Mouse (Mus musculus) stomach, postnatal 0 days (tissue): ENCODE data around the gene Rap1gap2. TPM values are rescaled to one million over a fixed set of nuclear protein-coding genes. Genes with fewer than 3 reads are reported as not detected.
A peak's percentile ranks its signal among the peaks of the same experiment; 100 is the strongest.

ENCODE experiments used
- ATAC-seq: fragments of 200-750 bp; cut with Nextera tagmentation; 2 replicates; pipeline ENCODE4 v1.8.0; 2017; ENCODE audit not compliant: low FRiP score, low TSS enrichment
- DNase-seq: peaks from one replicate; pipeline ENCODE4 v3.0.0-alpha.2; 2016; ENCODE audit warnings: low spot score
- H3K27ac ChIP-seq: fragments of 300-500 bp; sonication (generic); replicated peaks from 2 replicates; pipeline ENCODE4 v1.5.1; 2014; ENCODE audit warnings: mild to moderate bottlenecking, control low read depth
- H3K27me3 ChIP-seq: fragments of 300-500 bp; sonication (generic); 2 replicates; pipeline ENCODE4 v1.6.1; 2014; ENCODE audit warnings: low read length; ENCODE audit not compliant: control insufficient read depth, insufficient read depth
- H3K36me3 ChIP-seq: fragments of 300-500 bp; sonication (generic); 2 replicates; pipeline ENCODE4 v1.6.1; 2014; ENCODE audit warnings: low read length, mixed read lengths; ENCODE audit not compliant: control insufficient read depth, insufficient read depth
- H3K4me1 ChIP-seq: fragments of 300-500 bp; sonication (generic); replicated peaks from 2 replicates; pipeline ENCODE4 v1.6.1; 2014; ENCODE audit warnings: antibody characterized with exemption; ENCODE audit not compliant: control insufficient read depth, insufficient read depth
- H3K4me2 ChIP-seq: fragments of 300-500 bp; sonication (generic); replicated peaks from 2 replicates; pipeline ENCODE4 v1.6.1; 2014; ENCODE audit warnings: low read depth, mild to moderate bottlenecking, control low read depth, moderate library complexity
- H3K4me3 ChIP-seq: fragments of 300-500 bp; sonication (generic); 2 replicates; pipeline ENCODE4 v1.5.1; 2014; ENCODE audit warnings: low read depth, low read length, control low read depth
- H3K9ac ChIP-seq: fragments of 300-500 bp; sonication (generic); 2 replicates; pipeline ENCODE4 v1.6.1; 2014; ENCODE audit warnings: mild to moderate bottlenecking, low read length, control low read depth, mixed read lengths
- H3K9me3 ChIP-seq: fragments of 300-500 bp; sonication (generic); 2 replicates; pipeline ENCODE4 v1.6.1; 2016; ENCODE audit warnings: low read length; ENCODE audit not compliant: control insufficient read depth
- CTCF ChIP-seq: IDR thresholded peaks from 2 replicates; pipeline ENCODE4 v1.5.1; 2016; ENCODE audit warnings: antibody characterized with exemption, low read depth, mild to moderate bottlenecking, moderate library complexity
- EP300 ChIP-seq: optimal IDR thresholded peaks from 2 replicates; pipeline ENCODE3; 2016; ENCODE audit warnings: antibody characterized with exemption
- WGBS: fragments of 180-500 bp; shearing (Covaris S2); extraction: QIAGEN DNeasy Blood & Tissue Kit; methylation state at CpG from one replicate; pipeline ENCODE4 v1.1.7; 2014; 5-methylcytosine and 5-hydroxymethylcytosine counted together
- polyA plus RNA-seq: library from polyadenylated mRNA; unstranded; fragments of >200 nt; fragmentation: Nextera tagmentation; extraction: Ambion mirVana; gene quantifications from 2 replicates; pipeline ENCODE4 v1.2.1, GENCODE M21; 2015

Rap1gap2 gene
- polyA plus RNA-seq, 1 experiment from 2014 or later, result 7.6 TPM

DNA sequence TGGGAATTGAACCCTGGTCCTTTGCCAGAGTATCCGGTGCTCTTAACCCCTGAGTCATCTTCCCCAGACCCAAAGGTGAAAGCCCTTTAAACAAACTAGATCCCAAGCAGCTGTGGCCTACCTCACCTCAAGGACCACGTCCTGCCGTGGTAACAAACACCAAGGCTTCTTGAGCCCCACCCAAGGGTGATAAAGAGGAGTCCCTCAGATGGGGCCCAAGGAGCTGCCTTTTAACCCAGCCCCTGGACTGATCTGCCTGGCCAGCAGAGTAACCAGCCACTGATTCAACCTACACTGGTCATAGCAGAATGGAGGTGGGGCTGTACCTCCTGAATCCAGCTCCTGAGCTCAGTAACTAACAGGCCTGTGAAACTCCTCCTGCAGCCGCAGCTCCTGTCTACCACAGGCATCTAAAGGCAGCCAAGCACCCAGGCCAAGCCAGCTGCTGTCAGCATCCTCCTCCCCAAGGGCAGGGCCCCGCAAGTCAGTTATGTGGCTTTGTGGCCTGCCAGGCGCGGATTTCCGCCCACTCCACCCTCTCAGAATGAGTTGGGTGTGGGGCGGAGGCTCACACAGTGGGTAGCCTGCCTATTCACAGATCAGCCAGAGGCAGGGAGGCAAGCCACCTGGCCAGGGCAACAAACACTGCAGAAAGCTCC is 54.9 kb downstream of the Rap1gap2 start:
- no peaks in the 10 kb centered on the region for H3K36me3 ChIP-seq
- no peaks in the 10 kb centered on the region for H3K27me3 ChIP-seq
- ATAC-seq, result peak; percentile 64
- no peak overlapping the region for H3K27ac ChIP-seq
- DNase-seq, result peak; percentile 50
- no peak overlapping the region for H3K4me3 ChIP-seq
- no peaks in the 10 kb centered on the region; the same call in 1 of the 2 replicates for H3K4me1 ChIP-seq
- H3K9ac ChIP-seq, result no peak overlapping the region
- H3K4me2 ChIP-seq, result no peak overlapping the region
- 32% methylated on average over 9 of the region's 9 CpGs for WGBS
- H3K9me3 ChIP-seq, result no peaks in the 10 kb centered on the region
- TF ChIP-seq CTCF (no peak), EP300 (no peak)

DNA sequence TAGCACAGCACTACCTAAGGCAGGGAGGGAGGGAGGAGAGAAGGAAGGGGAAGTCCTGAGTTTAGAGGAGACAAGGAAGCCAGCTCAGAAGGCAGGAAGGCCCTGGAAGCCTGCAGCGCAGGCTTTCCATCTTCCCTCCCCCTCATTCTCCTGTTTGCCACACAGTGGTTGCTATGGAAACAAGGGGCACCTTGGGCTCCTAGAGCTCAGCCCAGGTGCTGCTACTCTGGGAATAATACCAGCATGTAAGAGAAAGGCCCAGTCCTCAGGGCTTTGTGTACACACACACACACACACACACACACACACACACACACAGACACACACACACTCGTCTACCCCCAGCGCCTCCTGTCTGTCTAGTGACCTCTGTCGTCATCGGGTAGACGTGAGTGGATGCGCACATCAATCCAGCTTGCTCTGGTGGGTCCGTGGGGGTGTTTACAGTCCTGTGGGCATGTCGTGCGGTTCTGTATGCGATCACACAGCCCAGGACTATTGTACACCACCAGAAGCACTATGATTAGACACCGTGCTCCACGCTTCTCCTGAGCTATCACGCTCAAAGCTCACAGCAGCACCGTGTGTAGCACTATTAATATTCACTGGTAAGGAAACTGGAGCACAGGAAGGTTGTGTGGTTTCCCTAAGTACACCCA is 55.9 kb downstream of the Rap1gap2 start:
- no peak for ATAC-seq
- no peak overlapping the region for H3K27ac ChIP-seq
- H3K9ac ChIP-seq, result no peak overlapping the region
- 44% methylated on average over 15 of the region's 15 CpGs for WGBS
- H3K36me3 ChIP-seq, result no peaks in the 10 kb centered on the region
- TF ChIP-seq CTCF, result no peak
- TF ChIP-seq EP300, result no peak
- no peaks in the 10 kb centered on the region for H3K27me3 ChIP-seq
- H3K4me2 ChIP-seq, result no peak overlapping the region
- H3K9me3 ChIP-seq, result no peaks in the 10 kb centered on the region
- DNase-seq, result peak; percentile 31
- no peaks in the 10 kb centered on the region; the same call in 1 of the 2 replicates for H3K4me1 ChIP-seq
- no peak overlapping the region for H3K4me3 ChIP-seq

DNA sequence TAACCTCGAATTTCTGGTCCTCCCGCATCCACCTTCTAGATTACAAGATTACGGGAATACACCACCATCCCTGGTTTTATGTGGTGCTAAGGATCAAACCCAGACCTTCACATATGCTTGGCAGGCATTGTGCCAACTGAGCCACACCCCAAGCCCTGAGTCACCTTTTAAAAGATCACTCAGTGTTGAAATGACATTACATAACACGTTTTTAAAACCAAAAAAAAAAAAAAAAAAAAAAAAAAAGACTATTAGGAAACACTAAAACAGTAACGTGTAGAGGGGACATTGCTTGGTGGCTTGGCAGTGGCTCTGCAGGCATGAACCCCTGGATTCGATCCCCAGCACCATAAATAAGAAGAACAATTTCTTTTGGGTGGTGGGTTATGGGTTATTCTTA is 59.1 kb downstream of the Rap1gap2 start:
- Histone ChIP-seq H3K9ac (no peak overlapping the region), H3K9me3 (no peaks in the 10 kb centered on the region), H3K4me3 (no peak overlapping the region), H3K4me2 (no peak overlapping the region), H3K36me3 (no peaks in the 10 kb centered on the region), H3K4me1 (no peaks in the 10 kb centered on the region; the same call in 1 of the 2 replicates), H3K27ac (no peak overlapping the region), H3K27me3 (no peaks in the 10 kb centered on the region)
- TF ChIP-seq CTCF (no peak), EP300 (no peak)
- WGBS, result 56% methylated on average over 6 of the region's 6 CpGs
- DNase-seq (no peak), ATAC-seq (no peak)

DNA sequence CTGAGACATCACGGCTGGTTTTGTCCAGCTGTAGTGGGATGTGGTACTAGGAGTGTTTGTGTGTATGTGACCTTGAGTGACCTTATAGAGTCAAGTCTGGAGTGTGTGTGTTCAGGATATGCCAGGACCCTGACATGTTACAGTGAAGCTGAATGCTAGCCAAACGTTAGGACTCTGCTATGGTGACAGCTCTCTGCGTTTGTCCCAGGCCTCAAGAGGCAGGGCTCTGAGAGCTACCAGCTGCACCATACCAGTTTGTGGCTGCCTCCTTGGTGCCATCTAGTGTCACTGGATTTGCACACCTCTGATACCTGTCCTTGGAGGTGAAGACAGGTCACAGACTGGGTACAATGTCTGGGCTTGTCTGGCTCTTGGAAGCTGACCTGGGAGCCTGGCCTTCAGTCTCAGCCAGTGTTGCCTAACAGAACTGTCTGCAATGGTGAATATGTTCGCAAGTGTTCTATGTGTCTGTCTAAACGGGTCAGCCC is 60.1 kb downstream of the Rap1gap2 start:
- DNase-seq (no peak), ATAC-seq (peak; percentile 16)
- Histone ChIP-seq H3K27ac (no peak overlapping the region), H3K4me2 (no peak overlapping the region), H3K9me3 (no peaks in the 10 kb centered on the region), H3K27me3 (no peaks in the 10 kb centered on the region), H3K36me3 (no peaks in the 10 kb centered on the region), H3K4me1 (no peaks in the 10 kb centered on the region), H3K9ac (no peak overlapping the region), H3K4me3 (no peak overlapping the region)
- 29% methylated on average over 5 of the region's 5 CpGs for WGBS
- peak; percentile 44 for TF ChIP-seq CTCF
- no peak for TF ChIP-seq EP300

DNA sequence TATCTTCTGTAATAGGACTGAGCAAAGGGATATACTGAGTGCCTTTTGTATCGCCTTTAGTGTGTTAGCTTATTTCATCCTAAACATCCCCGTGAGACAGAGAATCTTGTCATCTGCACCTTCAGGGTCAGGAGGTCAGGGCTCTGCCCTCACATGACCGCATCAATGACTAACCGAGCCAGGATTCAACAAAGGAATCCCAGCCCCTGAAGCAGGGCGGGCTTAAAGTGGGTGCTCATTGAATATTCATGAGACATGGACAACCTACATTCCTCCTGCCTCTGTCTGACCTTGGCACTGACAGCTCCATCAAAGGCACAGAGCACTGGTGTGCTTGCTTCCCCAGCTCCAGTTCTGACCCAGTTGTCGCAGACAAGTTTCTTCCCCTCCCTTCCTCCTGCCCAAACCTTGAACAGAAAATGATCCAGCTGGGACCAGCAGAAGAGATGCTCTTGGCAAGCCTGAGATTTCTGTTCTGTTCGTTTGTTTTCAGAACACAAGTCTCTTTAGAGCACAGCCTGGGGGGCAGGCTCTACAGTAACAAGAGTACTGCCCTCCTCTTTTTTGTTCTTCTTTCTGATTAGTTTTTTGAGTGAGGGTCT is 61.8 kb downstream of the Rap1gap2 start:
- no peak overlapping the region for H3K4me2 ChIP-seq
- ATAC-seq, result no peak

More for the DNA sequence above, 61.8 kb downstream of the Rap1gap2 start:
- Histone ChIP-seq H3K4me3 (no peak overlapping the region), H3K27me3 (no peaks in the 10 kb centered on the region), H3K9ac (no peak overlapping the region), H3K36me3 (no peaks in the 10 kb centered on the region), H3K9me3 (no peaks in the 10 kb centered on the region), H3K27ac (no peak overlapping the region), H3K4me1 (no peaks in the 10 kb centered on the region)
- TF ChIP-seq EP300 (no peak), CTCF (no peak)
- DNase-seq, result no peak
- 30% methylated on average over 7 of the region's 7 CpGs for WGBS
